Mouse (Mus musculus) cerebellum, adult 9-10 months (tissue): ENCODE results near the gene Rmi1.
A peak's percentile ranks its signal among the peaks of the same experiment; 100 is the strongest.
"Not testable (repeated sequence)": the region's sequence is repeated elsewhere in the genome, so short reads cannot be mapped to it uniquely, and the experiment has no call there.

Experiments used
- DNase-seq: peaks from one replicate; pipeline ENCODE4 v3.0.0; 2022

Gene Rmi1

DNA sequence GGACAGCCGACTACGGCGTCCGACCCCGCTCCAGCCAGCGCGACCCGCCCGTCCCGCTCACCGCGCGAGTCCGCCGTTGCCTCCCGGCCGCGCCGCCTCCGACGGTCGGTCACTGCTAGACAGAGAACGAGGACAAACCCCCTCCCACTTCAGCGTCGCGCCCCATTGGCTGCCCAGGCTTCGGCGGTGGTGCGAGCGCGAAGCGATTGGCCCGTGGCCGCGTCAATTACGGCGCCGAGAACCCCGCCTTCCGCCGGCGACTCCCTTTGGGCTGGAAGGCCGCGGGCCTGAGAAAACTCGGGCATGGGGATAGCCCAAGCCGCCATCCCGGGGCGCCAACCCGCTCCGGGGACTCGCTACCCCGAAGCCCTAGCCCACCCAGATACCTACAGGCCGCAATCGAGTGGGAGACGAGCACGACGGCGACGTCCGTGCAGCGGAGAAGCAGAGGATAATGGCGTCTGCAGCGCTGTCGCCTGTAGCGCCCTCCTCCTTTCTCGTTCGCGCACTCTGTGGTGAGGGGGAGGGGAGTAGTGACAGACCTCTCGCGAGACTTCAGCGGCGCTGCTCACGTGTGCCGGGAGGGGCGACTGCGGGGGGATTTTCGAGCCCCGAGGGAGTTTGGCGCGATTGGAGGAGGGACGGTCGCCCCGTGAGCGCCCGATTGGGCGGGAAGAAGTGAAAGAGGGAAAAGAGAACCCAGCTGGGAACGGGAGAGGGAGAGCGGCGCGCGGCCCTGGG lies at the start of gene Rmi1:
TSS of gene Rmi1 (plus strand) at position 246 of the 741 bp plus-strand sequence.
- DNase-seq: peak; percentile 97

DNA sequence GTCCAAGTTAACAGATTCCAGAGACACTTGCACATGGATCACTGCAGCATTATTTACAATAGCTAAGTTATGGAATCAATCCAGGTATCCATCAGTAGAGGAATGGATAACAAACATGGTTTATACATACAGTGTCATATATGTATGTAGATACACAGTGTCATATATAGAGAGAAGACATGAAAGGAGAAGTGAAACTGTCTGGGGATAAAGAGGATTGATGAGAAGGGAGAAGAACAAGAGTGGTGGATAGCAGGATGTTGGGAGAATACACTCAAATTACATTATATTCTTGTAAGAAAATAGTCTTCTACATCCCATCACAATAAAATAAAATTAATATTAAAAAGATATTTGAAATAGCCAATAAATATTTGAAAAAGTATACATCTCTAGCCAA lies 49.1 kb upstream of the Rmi1 start:
- DNase-seq: no peak

DNA sequence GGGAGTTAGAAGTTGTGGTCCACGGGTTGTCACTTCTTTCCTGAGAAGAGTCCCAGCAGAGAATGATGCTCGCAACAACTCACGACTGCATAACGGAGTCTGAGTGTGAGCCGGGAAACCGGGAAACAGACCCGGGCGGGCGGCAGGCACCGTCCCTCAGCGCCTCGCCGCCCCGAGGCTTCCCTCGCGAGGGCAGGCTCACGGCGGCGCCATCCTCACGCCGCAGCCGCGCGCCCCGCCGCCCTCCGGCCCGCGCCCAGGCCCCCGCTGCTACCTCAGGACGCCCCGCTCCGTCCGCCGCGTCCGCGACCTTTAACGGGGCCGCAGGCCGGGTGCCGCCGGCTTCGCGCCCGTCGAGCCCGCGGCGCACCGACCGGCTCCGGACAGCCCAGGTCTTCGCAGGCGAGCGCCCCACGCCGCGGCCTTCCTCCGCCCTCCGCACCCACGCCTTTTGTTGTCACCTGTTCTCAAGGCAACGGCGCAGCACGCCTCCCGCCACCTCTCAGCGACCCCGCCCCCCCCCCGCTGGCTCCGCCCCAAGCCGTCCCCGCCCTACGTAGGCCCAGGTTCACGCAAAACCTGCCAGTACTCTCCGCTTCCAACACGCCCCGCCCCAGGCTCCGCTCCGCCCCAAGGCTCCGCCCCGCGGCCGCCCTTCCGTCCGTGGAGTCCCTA lies 43.3 kb upstream of the Rmi1 start, which contains the start of gene Kif27:
TSS of gene Kif27 (minus strand) at position 494 of the 675 bp plus-strand sequence.
- DNase-seq: peak; percentile 55

DNA sequence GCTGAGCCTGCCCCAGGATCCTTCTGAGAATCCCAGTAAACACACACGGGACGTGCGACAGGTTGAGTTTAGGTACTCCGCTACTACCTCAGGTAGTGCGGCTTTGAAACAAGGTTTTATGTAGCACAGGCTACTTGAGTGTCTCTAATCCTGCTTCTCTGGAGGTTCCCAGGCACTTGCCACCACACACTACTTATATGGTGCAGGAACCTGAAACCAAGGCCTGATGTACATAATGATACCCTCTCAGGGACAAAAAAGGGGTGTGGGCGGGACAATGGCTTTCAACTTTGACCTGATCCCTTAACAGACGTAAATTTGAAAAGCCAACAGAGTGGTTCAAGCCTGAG lies 42.8 kb upstream of the Rmi1 start:
- no peak for DNase-seq

DNA sequence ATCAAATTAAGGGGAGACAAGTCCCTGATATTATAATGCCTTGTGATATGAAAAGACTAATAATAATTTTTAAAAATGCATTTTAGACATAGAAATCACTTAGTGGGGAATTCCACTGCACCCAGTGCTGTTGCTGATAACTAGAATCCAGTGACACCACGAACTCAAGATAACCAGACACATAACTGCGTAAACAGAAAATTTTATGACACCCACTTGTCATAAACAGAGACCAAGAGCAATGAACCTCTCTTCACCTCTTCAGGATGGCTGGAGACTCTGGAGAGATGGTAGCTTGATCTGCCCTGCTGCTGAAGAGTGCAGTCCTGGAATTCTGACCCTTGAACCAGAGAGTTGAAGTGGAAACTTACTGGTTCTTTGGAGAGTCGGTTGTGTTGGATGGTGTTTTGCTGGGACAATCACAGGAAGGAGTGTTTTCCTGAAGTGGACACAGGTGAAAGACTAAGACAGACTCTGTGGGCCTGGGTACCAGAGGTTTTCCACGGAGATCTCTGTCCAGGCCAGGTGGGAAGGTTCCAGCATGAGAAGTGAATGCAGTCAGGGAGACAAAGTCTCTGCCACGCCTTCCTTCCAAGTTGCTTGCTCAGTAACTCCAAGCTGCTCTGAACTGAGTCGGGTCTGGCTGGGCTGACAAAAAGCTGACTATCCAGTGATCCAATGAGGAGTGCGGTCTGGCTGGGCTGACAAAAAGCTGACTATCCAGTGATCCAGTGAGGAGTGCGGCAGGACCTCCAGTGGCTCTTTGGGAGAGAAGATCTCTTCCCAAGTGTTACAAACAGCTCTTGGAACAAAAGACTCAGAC lies 37.5 kb upstream of the Rmi1 start:
- no peak for DNase-seq

GRCm38 (mm10) chr13:58365179-58365578 lies 36.9 kb upstream of the Rmi1 start:
- not testable (repeated sequence) for DNase-seq

DNA sequence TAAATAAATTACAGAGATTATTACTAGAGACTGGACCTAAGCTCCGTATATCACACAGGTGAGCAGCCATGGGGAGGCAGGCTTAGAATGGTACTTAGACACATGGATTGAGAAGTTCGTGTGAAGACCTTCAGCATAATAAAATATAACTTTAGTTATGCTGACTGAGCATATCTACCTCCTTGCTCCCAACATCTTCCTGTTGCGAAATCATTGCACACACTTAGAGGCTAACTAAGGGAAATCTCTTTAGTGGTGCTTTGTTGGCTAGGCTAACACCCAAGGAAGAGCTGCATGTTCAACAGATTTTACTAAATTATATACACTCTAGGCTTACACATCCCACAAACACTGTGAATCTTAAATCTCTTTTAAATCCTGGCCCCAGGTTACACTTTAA lies 35.7 kb upstream of the Rmi1 start:
- DNase-seq: no peak

- DNase-seq: no peak
These were observed 34.4 kb upstream of the Rmi1 start for GRCm38 (mm10) chr13:58367641-58368040.

DNA sequence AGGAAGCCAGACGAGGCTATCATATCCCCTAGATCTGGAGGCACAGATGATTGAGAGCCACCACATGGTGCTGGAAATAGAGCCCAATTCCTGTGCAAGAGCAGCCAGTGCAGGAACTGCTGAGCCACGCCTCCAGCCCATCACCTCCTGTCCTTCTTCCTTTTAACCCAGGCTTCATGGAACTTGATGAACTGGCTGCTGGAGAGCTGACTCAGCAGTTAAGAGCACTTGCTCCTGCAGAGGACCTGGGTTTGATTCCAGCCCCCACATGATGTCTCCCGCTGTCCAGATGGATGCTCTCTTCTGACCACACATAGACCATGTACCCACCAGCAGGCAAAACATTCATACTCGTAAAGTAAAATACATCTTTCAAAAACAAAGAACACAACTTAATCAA lies 33.2 kb upstream of the Rmi1 start:
- no peak for DNase-seq

DNA sequence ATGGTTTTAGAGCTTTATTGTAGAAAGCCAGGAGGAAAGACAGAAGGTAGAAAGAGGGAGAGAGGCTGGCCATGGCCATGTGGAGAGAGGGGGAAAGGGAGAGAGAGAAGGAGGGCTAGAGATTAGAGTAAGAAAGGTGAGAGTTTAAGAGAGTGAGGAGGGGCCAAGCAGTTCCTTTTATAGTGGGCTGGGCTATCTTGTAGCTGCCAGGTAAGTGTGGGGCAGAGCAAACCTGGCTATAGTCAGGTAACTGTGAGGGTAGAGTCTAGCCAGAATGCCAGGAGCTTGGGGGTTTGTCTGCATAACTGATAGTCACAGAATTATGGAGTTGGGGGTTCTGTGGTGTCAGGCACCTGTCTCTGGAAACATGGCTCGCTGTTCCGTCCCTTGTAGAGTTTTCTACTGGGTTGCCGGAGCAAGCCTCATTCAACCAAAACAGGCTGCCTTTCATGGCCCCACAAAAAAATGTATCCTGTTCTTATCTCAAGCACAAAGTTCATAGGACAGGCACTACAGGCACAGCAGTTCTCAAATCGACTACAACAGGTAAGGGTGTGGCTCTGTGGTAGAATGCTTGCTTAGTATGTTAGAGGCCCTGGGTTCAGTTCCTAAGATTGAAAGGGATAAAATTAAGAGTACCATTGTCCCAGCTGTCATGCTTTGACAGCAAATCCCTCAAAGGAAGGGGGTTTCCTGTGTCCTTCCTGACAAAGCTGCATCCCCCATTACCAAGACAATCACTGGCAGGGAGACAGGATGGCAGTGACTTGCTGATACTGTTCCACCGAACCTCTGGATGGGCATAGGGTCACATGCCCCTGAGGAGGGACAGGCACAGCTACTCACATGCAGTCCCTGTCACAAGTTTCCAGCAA lies 29.5 kb upstream of the Rmi1 start:
- no peak for DNase-seq

DNA sequence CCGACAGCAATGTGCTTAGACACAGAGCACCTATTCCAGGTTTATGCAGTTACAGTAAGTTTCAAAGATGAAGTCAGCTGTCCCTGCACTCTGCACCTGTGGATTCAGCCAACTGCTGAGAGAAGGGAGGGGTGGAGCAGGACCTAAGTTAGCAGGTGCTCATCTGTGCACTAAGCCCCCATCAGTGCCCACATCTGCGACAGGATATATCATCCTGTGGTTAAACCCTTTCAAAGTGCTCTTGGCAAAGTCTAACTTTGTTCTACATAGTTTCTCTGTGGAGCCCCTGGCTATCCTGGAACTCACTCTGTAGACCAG lies 28.9 kb upstream of the Rmi1 start:
- no peak for DNase-seq

- DNase-seq: no peak
These were observed 17.7 kb upstream of the Rmi1 start for GRCm38 (mm10) chr13:58384371-58384770.

DNA sequence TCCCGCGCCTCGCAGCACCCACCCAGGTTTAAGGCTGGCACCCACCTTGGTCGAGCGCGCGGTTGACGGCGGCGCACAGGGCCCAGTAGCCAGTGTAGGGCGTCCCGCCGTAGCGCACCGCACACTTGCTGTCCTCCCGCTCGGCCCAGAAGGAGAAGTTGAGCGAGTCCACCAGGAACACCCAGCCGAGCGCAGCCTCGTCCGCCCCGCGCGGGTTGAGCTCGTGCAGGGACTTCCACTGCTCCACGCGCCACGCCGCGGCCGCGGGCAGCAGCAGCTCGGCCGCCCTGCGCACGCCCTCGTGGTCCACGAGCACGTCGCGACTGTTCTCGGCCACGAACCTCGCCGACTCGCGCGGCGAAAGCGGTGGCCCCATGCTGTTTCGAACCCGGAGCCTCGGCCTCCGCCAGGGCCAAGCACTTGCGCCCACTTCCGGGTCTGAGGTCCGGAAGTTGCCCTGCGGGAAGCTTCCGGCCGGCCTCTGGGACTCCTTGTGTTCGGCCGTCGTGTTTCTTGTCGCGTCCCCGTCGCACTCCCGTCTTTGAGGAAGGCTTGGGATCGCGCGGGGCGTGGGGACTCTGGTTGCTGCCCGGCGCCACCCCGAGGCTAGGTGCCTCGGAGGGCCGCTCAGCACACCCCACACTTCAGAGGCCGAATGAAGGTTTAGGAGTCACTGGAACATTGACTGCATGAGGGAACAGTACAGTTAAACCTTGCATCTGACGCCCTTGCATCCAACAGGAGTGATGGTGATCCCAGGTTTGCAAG lies 17.1 kb upstream of the Rmi1 start, which contains the start of gene 2210016F16Rik:
TSS of gene 2210016F16Rik (minus strand) at position 447 of the 768 bp plus-strand sequence.
- DNase-seq: no peak

DNA sequence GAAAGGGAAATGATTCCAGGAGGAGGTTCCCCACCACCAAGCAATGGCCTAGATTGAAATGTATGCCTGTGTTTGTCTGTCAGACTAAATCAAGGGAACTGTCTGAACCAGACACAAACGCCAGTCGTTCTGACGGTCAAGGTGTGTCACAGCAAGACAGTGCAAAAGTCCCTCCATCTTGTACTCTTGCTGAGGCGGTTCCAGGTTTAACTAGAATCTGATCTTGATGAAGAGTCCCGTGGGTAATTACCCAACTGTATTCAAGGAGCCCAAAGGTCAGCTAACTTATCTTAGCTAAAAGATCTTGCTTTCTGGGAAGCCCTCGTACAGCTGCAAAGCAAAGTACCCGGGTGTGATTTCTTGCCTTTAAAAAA lies 16.5 kb upstream of the Rmi1 start:
- DNase-seq: no peak

DNA sequence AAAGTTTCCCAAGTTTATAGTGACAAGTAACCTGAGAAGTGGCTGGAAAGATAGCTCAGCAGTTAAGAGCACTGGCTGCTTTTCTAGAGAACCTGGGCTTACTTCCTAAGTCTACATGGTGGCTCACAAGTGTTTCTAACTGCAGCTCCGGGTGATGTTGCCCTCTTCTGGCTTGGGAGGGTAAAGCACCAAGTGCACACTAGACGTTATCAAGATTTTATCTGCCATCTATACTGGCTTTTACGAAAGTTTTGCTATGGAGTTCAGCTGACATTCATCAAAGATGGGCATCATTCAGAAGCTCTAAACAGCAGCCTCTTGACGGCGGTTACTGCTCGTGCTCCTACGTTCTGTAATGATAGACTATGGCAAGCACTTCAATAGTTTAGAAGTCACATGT lies 14.1 kb upstream of the Rmi1 start:
- DNase-seq: peak; percentile 57

- no peak for DNase-seq
These were observed 13.7 kb upstream of the Rmi1 start for GRCm38 (mm10) chr13:58388379-58388778.

- no peak for DNase-seq
These were observed 12.6 kb upstream of the Rmi1 start for GRCm38 (mm10) chr13:58389324-58389951.

DNA sequence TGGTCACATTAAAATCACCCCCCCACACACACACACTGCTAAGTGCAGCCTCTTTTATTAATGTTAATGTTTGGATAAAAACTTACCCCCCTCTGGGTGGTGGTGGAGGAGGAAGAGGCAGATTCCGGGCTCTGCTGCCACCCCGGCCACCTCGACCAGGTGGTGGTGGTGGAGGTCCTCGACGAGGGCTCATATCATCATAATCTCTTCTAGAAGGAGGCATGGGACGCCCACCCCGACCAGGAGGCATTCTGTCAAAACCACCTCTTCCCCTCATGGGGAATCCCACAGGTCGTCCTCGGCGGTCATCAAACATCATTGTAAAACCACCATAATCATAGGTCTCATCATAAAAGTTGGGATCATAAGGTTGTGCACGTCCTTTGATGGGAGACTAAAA lies 7.7 kb upstream of the Rmi1 start:
- DNase-seq: not testable (repeated sequence)

GRCm38 (mm10) chr13:58397651-58398050 lies 4.4 kb upstream of the Rmi1 start:
- DNase-seq: no peak

DNA sequence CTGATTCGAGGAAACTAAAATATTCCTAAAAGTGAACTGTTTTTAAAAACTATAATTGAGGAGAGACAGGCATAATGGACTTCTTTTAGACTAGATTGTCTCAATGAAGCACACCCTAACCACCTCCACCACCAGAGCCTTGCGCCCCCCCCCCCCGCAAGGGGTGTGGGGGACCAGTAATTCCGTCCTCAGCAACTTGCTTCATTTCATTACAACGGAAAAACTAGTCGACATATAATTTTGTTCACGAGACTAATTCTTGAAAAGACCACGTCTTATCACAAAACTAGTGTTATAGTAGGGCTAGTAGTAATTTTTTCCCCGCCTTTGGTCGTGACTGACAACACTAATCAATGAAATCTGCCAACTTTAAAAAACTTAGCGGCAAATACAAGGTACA lies 1.5 kb upstream of the Rmi1 start:
- no peak for DNase-seq
